Mouse (Mus musculus) large intestine, adult 2 months (tissue): ENCODE data around the gene Grtp1. TPM values are rescaled to one million over a fixed set of nuclear protein-coding genes. Genes with fewer than 3 reads are reported as not detected.
"Not testable (repeated sequence)": the region's sequence is repeated elsewhere in the genome, so short reads cannot be mapped to it uniquely, and the experiment has no call there.

ENCODE experiments used
- DNase-seq: peaks from one replicate; pipeline ENCODE4 v3.0.0-alpha.2; 2012; ENCODE audit warnings: low read depth, low spot score
- WGBS: fragments of 180-500 bp; shearing (Covaris S2); methylation state at CpG from one replicate; pipeline ENCODE4 v1.1.7; 2018; 5-methylcytosine and 5-hydroxymethylcytosine counted together
- polyA plus RNA-seq: library from polyadenylated mRNA; depleted of rRNA; stranded (reverse); fragments of >200 nt; gene quantifications from 2 replicates; pipeline ENCODE4 v1.2.3, GENCODE M21; 2012; rRNA removed

Gene Grtp1
- polyA plus RNA-seq, 1 experiment, result 69.4 TPM

DNA sequence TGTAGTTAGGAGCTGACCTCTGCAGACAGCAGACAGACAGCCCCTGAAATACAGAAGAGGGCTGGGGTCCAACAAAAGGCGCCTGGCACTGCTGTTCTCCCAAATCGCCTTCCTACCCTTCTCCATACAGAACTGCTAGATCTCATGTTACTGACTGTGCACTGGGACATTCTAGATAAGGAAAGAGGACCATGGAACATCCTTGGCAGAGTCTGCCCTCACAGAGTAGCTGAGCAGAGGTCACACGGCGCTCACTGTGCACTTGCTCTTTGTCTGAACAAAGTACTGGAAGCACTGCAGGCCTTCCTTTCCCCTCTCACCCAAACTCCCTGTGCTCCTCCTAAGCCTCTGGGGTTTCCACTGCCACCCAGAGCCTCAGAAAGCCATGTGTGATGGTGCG lies 58.7 kb downstream of the Grtp1 start:
- 90% methylated on average over 5 of the region's 5 CpGs for WGBS
- DNase-seq, result no peak

- no peak for DNase-seq
- 89% methylated on average over 6 of the region's 6 CpGs for WGBS
Observed at GRCm38 (mm10) chr8:13139641-13140182, 60.7 kb downstream of the Grtp1 start.

GRCm38 (mm10) chr8:13132220-13132619 lies 68.2 kb downstream of the Grtp1 start:
- WGBS, result 59% methylated on average over 9 of the region's 9 CpGs
- DNase-seq, result not testable (repeated sequence)

- DNase-seq, result no peak
- 89% methylated on average over 8 of the region's 8 CpGs for WGBS
Observed at GRCm38 (mm10) chr8:13124897-13125296, 75.5 kb downstream of the Grtp1 start.

DNA sequence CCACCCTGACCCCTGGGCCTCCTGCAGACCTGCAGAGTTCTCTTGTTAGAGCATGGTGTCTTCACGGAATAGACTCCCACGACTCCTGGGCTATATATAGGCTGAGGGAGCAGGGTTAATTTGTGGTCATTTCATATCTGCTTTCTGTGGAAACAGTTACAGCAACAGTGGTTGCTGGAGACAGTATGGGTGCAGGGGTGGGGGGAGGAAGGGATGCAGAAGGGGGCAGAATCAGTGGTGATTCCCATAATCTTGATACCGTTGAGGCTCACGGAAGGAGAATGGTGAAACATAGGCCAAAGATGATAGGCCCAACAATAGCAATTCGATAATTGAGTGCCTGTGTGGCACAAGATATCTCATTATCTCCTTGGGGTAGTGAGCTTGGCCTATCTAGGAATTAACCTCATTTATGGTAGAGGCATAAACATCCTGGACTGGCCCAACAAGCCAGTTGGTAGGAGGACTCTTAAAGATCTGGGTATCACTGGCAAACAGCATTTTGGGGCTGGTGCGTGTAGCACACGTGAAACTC lies 77.5 kb downstream of the Grtp1 start:
- DNase-seq, result no peak
- 93% methylated on average over 7 of the region's 7 CpGs for WGBS

Other genes with a start within 250 kb of the Grtp1 start
- gene F7, start 174.6 kb downstream of the Grtp1 start, polyA plus RNA-seq, result 0.12 and 0.23 TPM in 2 replicates
- 0.05 and 0.29 TPM in 2 replicates for gene F10, start 163.3 kb downstream of the Grtp1 start, polyA plus RNA-seq
- 4.2 and 8.8 TPM in 2 replicates for gene Proz, start 139.7 kb downstream of the Grtp1 start, polyA plus RNA-seq
- gene Pcid2, start 95.2 kb downstream of the Grtp1 start, polyA plus RNA-seq, result 18.2 and 18.7 TPM in 2 replicates
- 24.2 and 30.9 TPM in 2 replicates for gene Cul4a, start 95.0 kb downstream of the Grtp1 start, polyA plus RNA-seq
- gene Lamp1, start 41.5 kb downstream of the Grtp1 start, polyA plus RNA-seq, result 411 and 537 TPM in 2 replicates
- gene Adprhl1, start 53.5 kb upstream of the Grtp1 start, polyA plus RNA-seq, result not detected in 2 replicates
- 14.9 and 15.9 TPM in 2 replicates for gene Dcun1d2, start 87.5 kb upstream of the Grtp1 start, polyA plus RNA-seq
- gene Tmco3, start 87.6 kb upstream of the Grtp1 start, polyA plus RNA-seq, result 39.8 and 60.8 TPM in 2 replicates
- gene Tfdp1, start 138.1 kb upstream of the Grtp1 start, polyA plus RNA-seq, result 58.4 and 70.1 TPM in 2 replicates
- 0.23 and 0.52 TPM in 2 replicates for gene Atp4b, start 196.2 kb upstream of the Grtp1 start, polyA plus RNA-seq
- not detected in 2 replicates for gene Grk1, start 204.5 kb upstream of the Grtp1 start, polyA plus RNA-seq
- gene Tmem255b, start 234.6 kb upstream of the Grtp1 start, polyA plus RNA-seq, result 4.1 and 4.9 TPM in 2 replicates